Mouse (Mus musculus): ENCODE data around the gene Pdlim1. TPM values are rescaled to one million over a fixed set of nuclear protein-coding genes. Genes with fewer than 3 reads are reported as not detected.
A peak's percentile ranks its signal among the peaks of the same experiment; 100 is the strongest.

Gene Pdlim1
- polyA plus RNA-seq (2012; ENCODE audit: insufficient read depth, insufficient read length, missing spikeins), result 1.9 and 3.1 TPM in 2 replicates

GRCm38 (mm10) chr19:40271308-40271892 is at the start of gene Pdlim1:
TSS of gene Pdlim1 (minus strand) at chr19:40271842.
- Histone ChIP-seq H3K4me1 (ENCODE audit: control insufficient read depth, insufficient read depth, low read length) (no peaks in the 10 kb centered on the region), H3K27ac (ENCODE audit: insufficient read depth, low read depth, low read length) (no peak within 1 kb of the TSS), H3K4me3 (ENCODE audit: insufficient read depth, low read length) (peak within 1 kb of the TSS; percentile 21)
- TF ChIP-seq POLR2A (IDR thresholded peaks at IDR 0.05; ENCODE audit: borderline replicate concordance, low read depth, low read length) (no peak), CTCF (IDR thresholded peaks at IDR 0.05; ENCODE audit: low read depth, low read length) (no peak)

- TF ChIP-seq CTCF (IDR thresholded peaks at IDR 0.05; ENCODE audit: low read depth, low read length) (no peak), POLR2A (IDR thresholded peaks at IDR 0.05; ENCODE audit: borderline replicate concordance, low read depth, low read length) (no peak)
- Histone ChIP-seq H3K27ac (ENCODE audit: insufficient read depth, low read depth, low read length) (no peak overlapping the region), H3K4me1 (ENCODE audit: control insufficient read depth, insufficient read depth, low read length) (no peaks in the 10 kb centered on the region), H3K4me3 (ENCODE audit: insufficient read depth, low read length) (no peak overlapping the region)
Observed at GRCm38 (mm10) chr19:40319199-40319598, 47.6 kb upstream of the Pdlim1 start.

GRCm38 (mm10) chr19:40318511-40318910 is 46.9 kb upstream of the Pdlim1 start:
- no peak overlapping the region for H3K4me3 ChIP-seq (ENCODE audit: insufficient read depth, low read length)

GRCm38 (mm10) chr19:40317001-40317400 is 45.4 kb upstream of the Pdlim1 start:
- TF ChIP-seq CTCF (IDR thresholded peaks at IDR 0.05; ENCODE audit: low read depth, low read length) (no peak), POLR2A (IDR thresholded peaks at IDR 0.05; ENCODE audit: borderline replicate concordance, low read depth, low read length) (no peak)
- Histone ChIP-seq H3K4me1 (ENCODE audit: control insufficient read depth, insufficient read depth, low read length) (no peaks in the 10 kb centered on the region), H3K27ac (ENCODE audit: insufficient read depth, low read depth, low read length) (no peak overlapping the region), H3K4me3 (ENCODE audit: insufficient read depth, low read length) (no peak overlapping the region)

More at GRCm38 (mm10) chr19:40318511-40318910, 46.9 kb upstream of the Pdlim1 start:
- no peak overlapping the region for H3K27ac ChIP-seq (ENCODE audit: insufficient read depth, low read depth, low read length)
- no peaks in the 10 kb centered on the region for H3K4me1 ChIP-seq (ENCODE audit: control insufficient read depth, insufficient read depth, low read length)
- TF ChIP-seq POLR2A (IDR thresholded peaks at IDR 0.05; ENCODE audit: borderline replicate concordance, low read depth, low read length), result no peak
- TF ChIP-seq CTCF (IDR thresholded peaks at IDR 0.05; ENCODE audit: low read depth, low read length), result no peak

- H3K4me1 ChIP-seq (ENCODE audit: control insufficient read depth, insufficient read depth, low read length), result no peaks in the 10 kb centered on the region
- H3K27ac ChIP-seq (ENCODE audit: insufficient read depth, low read depth, low read length), result no peak overlapping the region
- no peak for TF ChIP-seq POLR2A (IDR thresholded peaks at IDR 0.05; ENCODE audit: borderline replicate concordance, low read depth, low read length)
- TF ChIP-seq CTCF (IDR thresholded peaks at IDR 0.05; ENCODE audit: low read depth, low read length), result no peak
- no peak overlapping the region for H3K4me3 ChIP-seq (ENCODE audit: insufficient read depth, low read length)
Observed at GRCm38 (mm10) chr19:40314252-40314651, 42.6 kb upstream of the Pdlim1 start.

- no peaks in the 10 kb centered on the region for H3K4me1 ChIP-seq (ENCODE audit: control insufficient read depth, insufficient read depth, low read length)
- TF ChIP-seq CTCF (IDR thresholded peaks at IDR 0.05; ENCODE audit: low read depth, low read length), result no peak
- TF ChIP-seq POLR2A (IDR thresholded peaks at IDR 0.05; ENCODE audit: borderline replicate concordance, low read depth, low read length), result no peak
- H3K27ac ChIP-seq (ENCODE audit: insufficient read depth, low read depth, low read length), result no peak overlapping the region
- no peak overlapping the region for H3K4me3 ChIP-seq (ENCODE audit: insufficient read depth, low read length)
Observed at GRCm38 (mm10) chr19:40311631-40312030, 40.0 kb upstream of the Pdlim1 start.

- H3K27ac ChIP-seq (ENCODE audit: insufficient read depth, low read depth, low read length), result no peak overlapping the region
- no peaks in the 10 kb centered on the region for H3K4me1 ChIP-seq (ENCODE audit: control insufficient read depth, insufficient read depth, low read length)
- TF ChIP-seq POLR2A (IDR thresholded peaks at IDR 0.05; ENCODE audit: borderline replicate concordance, low read depth, low read length), result no peak
- TF ChIP-seq CTCF (IDR thresholded peaks at IDR 0.05; ENCODE audit: low read depth, low read length), result no peak
- H3K4me3 ChIP-seq (ENCODE audit: insufficient read depth, low read length), result no peak overlapping the region
Observed at GRCm38 (mm10) chr19:40310410-40311130, 38.9 kb upstream of the Pdlim1 start.

GRCm38 (mm10) chr19:40309911-40310310 is 38.3 kb upstream of the Pdlim1 start:
- Histone ChIP-seq H3K27ac (ENCODE audit: insufficient read depth, low read depth, low read length) (no peak overlapping the region), H3K4me1 (ENCODE audit: control insufficient read depth, insufficient read depth, low read length) (no peaks in the 10 kb centered on the region), H3K4me3 (ENCODE audit: insufficient read depth, low read length) (no peak overlapping the region)
- TF ChIP-seq CTCF (IDR thresholded peaks at IDR 0.05; ENCODE audit: low read depth, low read length) (no peak), POLR2A (IDR thresholded peaks at IDR 0.05; ENCODE audit: borderline replicate concordance, low read depth, low read length) (no peak)

GRCm38 (mm10) chr19:40307550-40307949 is 35.9 kb upstream of the Pdlim1 start:
- no peak overlapping the region for H3K27ac ChIP-seq (ENCODE audit: insufficient read depth, low read depth, low read length)
- H3K4me1 ChIP-seq (ENCODE audit: control insufficient read depth, insufficient read depth, low read length), result no peaks in the 10 kb centered on the region
- no peak overlapping the region for H3K4me3 ChIP-seq (ENCODE audit: insufficient read depth, low read length)
- TF ChIP-seq POLR2A (IDR thresholded peaks at IDR 0.05; ENCODE audit: borderline replicate concordance, low read depth, low read length) (no peak), CTCF (IDR thresholded peaks at IDR 0.05; ENCODE audit: low read depth, low read length) (no peak)

- no peaks in the 10 kb centered on the region for H3K4me1 ChIP-seq (ENCODE audit: control insufficient read depth, insufficient read depth, low read length)
- no peak for TF ChIP-seq POLR2A (IDR thresholded peaks at IDR 0.05; ENCODE audit: borderline replicate concordance, low read depth, low read length)
- no peak for TF ChIP-seq CTCF (IDR thresholded peaks at IDR 0.05; ENCODE audit: low read depth, low read length)
- no peak overlapping the region for H3K27ac ChIP-seq (ENCODE audit: insufficient read depth, low read depth, low read length)
- H3K4me3 ChIP-seq (ENCODE audit: insufficient read depth, low read length), result no peak overlapping the region
Observed at GRCm38 (mm10) chr19:40306631-40307030, 35.0 kb upstream of the Pdlim1 start.

Measured in bone marrow macrophage, adult 2 months (primary cell).